Mouse (Mus musculus) liver, postnatal 0 days (tissue): ENCODE results near the gene Cpsf2. TPM values are rescaled to one million over a fixed set of nuclear protein-coding genes. Genes with fewer than 3 reads are reported as not detected.
A peak's percentile ranks its signal among the peaks of the same experiment; 100 is the strongest.

Source experiments
- ATAC-seq: fragments of 200-750 bp; cut with Nextera tagmentation; 2 replicates; pipeline ENCODE4 v1.8.0; 2017; ENCODE audit warnings: mild to moderate bottlenecking, moderate library complexity
- DNase-seq: peaks from one replicate; pipeline ENCODE4 v3.0.0-alpha.2; 2016
- H3K27ac ChIP-seq: fragments of 300-500 bp; sonication (generic); 2 replicates; pipeline ENCODE4 v1.5.1; 2014; ENCODE audit warnings: antibody characterized with exemption, moderate library complexity, mild to moderate bottlenecking, low read depth
- H3K27me3 ChIP-seq: fragments of 300-500 bp; sonication (generic); 2 replicates; pipeline ENCODE4 v1.6.1; 2014; ENCODE audit warnings: low read length, control low read depth, mixed read lengths; ENCODE audit not compliant: insufficient read depth
- H3K36me3 ChIP-seq: fragments of 300-500 bp; sonication (generic); replicated peaks from 2 replicates; pipeline ENCODE4 v1.6.1; 2014; ENCODE audit warnings: mild to moderate bottlenecking, control low read depth, low read length, moderate library complexity, mixed read lengths; ENCODE audit not compliant: insufficient read depth
- H3K4me1 ChIP-seq: fragments of 300-500 bp; sonication (generic); 2 replicates; pipeline ENCODE4 v1.6.1; 2014; ENCODE audit warnings: antibody characterized with exemption, mild to moderate bottlenecking, control low read depth; ENCODE audit not compliant: insufficient read depth
- H3K4me2 ChIP-seq: fragments of 300-500 bp; sonication (generic); 2 replicates; pipeline ENCODE4 v1.6.1; 2014; ENCODE audit warnings: low read depth, mild to moderate bottlenecking, low read length, moderate library complexity, mixed read lengths
- H3K4me3 ChIP-seq: fragments of 300-500 bp; sonication (generic); 2 replicates; pipeline ENCODE4 v1.5.1; 2014; ENCODE audit warnings: low read depth, low read length
- H3K9ac ChIP-seq: fragments of 300-500 bp; sonication (generic); replicated peaks from 2 replicates; pipeline ENCODE4 v1.6.1; 2014; ENCODE audit warnings: mild to moderate bottlenecking, moderate library complexity
- H3K9me3 ChIP-seq: fragments of 300-500 bp; sonication (generic); 2 replicates; pipeline ENCODE4 v1.6.1; 2016; ENCODE audit warnings: mild to moderate bottlenecking, control low read depth, low read length, mixed read lengths
- CTCF ChIP-seq: sonication (generic); IDR thresholded peaks from 2 replicates; pipeline ENCODE4 v1.5.1; 2016; ENCODE audit warnings: antibody characterized with exemption, low read depth
- EP300 ChIP-seq: IDR thresholded peaks from 2 replicates; pipeline ENCODE4 v1.6.1; 2016; ENCODE audit warnings: antibody characterized with exemption, low read depth, mild to moderate bottlenecking
- WGBS: fragments of 180-500 bp; shearing (Covaris S2); extraction: QIAGEN DNeasy Blood & Tissue Kit; methylation state at CpG from one replicate; pipeline ENCODE4 v1.1.7; 2014; ENCODE audit not compliant: insufficient replicate concordance; 5-methylcytosine and 5-hydroxymethylcytosine counted together
- polyA plus RNA-seq: library from polyadenylated mRNA; unstranded; fragments of >200 nt; fragmentation: Nextera tagmentation; extraction: Ambion mirVana; gene quantifications from 2 replicates; pipeline ENCODE4 v1.2.1, GENCODE M21; 2015

The Cpsf2 gene
- polyA plus RNA-seq, 1 experiment from 2014 or later, result 12.0 TPM

- 78% methylated on average over 6 of the region's 6 CpGs for WGBS
- H3K9ac ChIP-seq, result no peak overlapping the region
- H3K27me3 ChIP-seq, result no peaks in the 10 kb centered on the region
- no peak for TF ChIP-seq EP300
- no peak for TF ChIP-seq CTCF
- H3K27ac ChIP-seq, result no peak overlapping the region
- no peaks in the 10 kb centered on the region for H3K4me1 ChIP-seq
- H3K9me3 ChIP-seq, result no peaks in the 10 kb centered on the region
- DNase-seq, result no peak
- peaks cover 86% of the 10 kb centered on the region for H3K36me3 ChIP-seq
- no peak overlapping the region for H3K4me3 ChIP-seq
- ATAC-seq, result no peak
- no peak overlapping the region for H3K4me2 ChIP-seq
Observed at GRCm38 (mm10) chr12:101987659-101988058, 11.9 kb downstream of the Cpsf2 start.

DNA sequence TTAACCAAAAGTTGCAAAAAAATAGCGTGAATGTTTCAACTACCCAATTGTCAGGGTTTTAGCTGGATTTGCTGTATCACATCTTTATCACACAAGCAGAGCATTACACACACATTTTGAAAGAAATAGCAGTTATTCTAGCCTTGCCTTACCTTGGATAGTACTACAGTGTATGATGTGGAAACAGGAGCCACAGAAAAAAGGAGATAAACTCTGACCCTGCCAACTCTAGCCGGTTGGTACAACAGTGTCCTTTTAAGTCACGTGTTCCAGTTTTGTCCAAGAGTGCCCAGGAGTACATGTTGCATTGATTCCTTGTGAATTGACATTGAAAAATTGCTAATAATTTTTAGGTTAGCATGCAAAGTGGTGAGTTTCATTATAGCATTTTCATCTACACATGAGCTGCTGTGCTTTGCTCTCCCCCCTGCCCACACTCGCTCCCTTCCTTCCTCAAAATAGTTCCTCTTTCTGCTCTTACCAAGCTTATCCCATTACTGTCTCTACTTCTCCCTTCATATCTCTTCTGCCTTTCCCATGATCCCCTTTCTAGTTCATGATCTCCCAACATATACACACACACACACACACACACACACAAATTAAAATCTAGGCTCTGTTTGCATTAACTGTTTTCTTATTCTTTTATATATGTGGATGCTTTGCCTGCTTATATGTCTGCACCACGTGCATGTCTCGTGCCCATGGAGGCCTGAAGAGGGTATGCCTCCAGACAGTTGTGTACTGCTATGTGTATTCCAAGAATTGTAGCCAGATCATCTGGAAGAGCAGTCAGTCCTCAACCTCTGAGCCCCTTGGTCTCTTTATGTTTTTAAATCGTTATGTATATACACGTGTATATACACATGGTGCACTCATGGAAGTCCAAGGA, 19.0 kb downstream of the Cpsf2 start:
- no peaks in the 10 kb centered on the region for H3K9me3 ChIP-seq
- no peaks in the 10 kb centered on the region for H3K4me1 ChIP-seq
- H3K4me3 ChIP-seq, result no peak overlapping the region
- 65% methylated on average over 8 of the region's 8 CpGs for WGBS
- 0 out of 2 replicates have a peak overlapping the region, but pooled peaks have one; percentile 8 for H3K27ac ChIP-seq
- peaks cover 80% of the 10 kb centered on the region for H3K36me3 ChIP-seq
- no peak for DNase-seq
- H3K4me2 ChIP-seq, result no peak overlapping the region
- H3K27me3 ChIP-seq, result no peaks in the 10 kb centered on the region
- H3K9ac ChIP-seq, result no peak overlapping the region
- ATAC-seq, result no peak
- TF ChIP-seq CTCF, result no peak
- no peak for TF ChIP-seq EP300

DNA sequence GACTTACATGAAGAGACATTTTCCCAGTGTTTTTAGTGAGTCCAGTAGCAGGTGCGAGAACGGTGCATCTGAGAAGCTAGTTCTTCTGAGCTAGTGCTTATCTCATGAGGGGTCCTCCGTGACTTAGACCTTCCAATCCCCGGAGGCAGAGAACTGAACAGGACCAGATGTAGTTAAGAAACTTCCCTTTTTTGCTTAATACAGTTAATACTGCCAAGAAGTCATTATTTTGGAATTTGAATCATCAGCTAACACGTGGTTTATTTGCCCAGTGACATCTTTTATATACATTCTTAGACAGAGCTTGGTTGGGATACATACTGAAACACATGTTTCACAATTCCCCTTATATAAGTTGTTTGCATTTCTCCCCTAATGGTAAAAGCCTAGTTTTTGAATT, 23.1 kb downstream of the Cpsf2 start:
- H3K4me1 ChIP-seq, result no peaks in the 10 kb centered on the region
- H3K27ac ChIP-seq, result no peak overlapping the region
- H3K36me3 ChIP-seq, result peaks cover 82% of the 10 kb centered on the region
- TF ChIP-seq CTCF (no peak), EP300 (no peak)
- no peak overlapping the region for H3K4me3 ChIP-seq
- no peak overlapping the region for H3K4me2 ChIP-seq
- 72% methylated on average over 5 of the region's 5 CpGs for WGBS
- DNase-seq (no peak), ATAC-seq (no peak)
- H3K27me3 ChIP-seq, result no peaks in the 10 kb centered on the region
- no peaks in the 10 kb centered on the region for H3K9me3 ChIP-seq
- no peak overlapping the region for H3K9ac ChIP-seq

- Histone ChIP-seq H3K9me3 (no peaks in the 10 kb centered on the region), H3K9ac (no peak overlapping the region), H3K4me2 (no peak overlapping the region), H3K27me3 (no peaks in the 10 kb centered on the region), H3K4me3 (no peak overlapping the region), H3K36me3 (peaks cover 88% of the 10 kb centered on the region), H3K27ac (no peak overlapping the region), H3K4me1 (no peaks in the 10 kb centered on the region)
- ATAC-seq, result no peak
- 88% methylated on average over 11 of the region's 11 CpGs for WGBS
- DNase-seq, result no peak
- TF ChIP-seq CTCF, result no peak
- no peak for TF ChIP-seq EP300
Observed at GRCm38 (mm10) chr12:102000785-102001184, 25.0 kb downstream of the Cpsf2 start.

DNA sequence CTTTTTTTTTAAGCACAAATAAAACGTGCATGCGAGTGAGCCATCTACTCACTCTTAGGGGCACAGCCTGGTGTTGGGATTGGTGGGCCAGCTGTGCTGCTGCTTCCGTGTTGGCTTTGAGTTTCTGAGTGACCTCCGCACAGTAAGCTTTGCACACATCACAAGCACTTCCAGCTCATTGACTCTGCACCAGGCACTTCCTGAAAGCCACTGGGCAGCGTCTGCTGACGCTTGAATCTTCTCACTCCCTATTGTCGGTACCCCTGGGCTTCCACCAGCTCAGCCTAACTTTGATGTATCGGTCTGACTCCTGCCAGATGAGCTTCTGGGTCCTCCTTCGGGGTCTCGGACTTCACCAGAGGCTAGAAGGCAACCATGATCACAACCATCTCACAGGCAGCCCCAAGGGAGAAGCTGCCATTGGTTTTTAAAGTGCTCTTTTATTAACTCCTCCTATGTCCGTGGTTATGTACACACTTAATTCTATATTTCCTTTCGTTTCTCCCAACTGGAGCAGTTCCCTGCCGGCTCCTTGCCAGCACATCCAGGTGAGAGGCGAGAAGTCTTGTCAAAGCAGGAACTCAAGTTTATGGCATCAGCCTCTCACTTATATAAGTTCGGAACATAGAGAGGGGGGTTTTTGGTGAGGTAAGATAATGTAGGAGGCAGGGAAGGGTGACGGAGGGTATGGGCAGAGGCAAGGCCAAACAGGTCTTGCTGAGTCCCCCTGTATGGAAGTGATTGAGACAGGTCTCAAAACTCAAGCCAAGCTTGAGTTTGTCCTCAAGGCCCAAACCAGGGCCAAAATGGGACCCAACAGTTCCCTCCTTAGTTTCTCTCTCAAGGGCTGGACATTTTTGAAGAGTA, 32.6 kb downstream of the Cpsf2 start:
- no peak for DNase-seq
- TF ChIP-seq EP300 (no peak), CTCF (no peak)
- Histone ChIP-seq H3K4me1 (no peaks in the 10 kb centered on the region), H3K9me3 (no peaks in the 10 kb centered on the region), H3K27ac (no peak overlapping the region), H3K36me3 (peaks cover 24% of the 10 kb centered on the region), H3K4me3 (no peak overlapping the region), H3K4me2 (no peak overlapping the region), H3K9ac (no peak overlapping the region), H3K27me3 (no peaks in the 10 kb centered on the region)
- 81% methylated on average over 16 of the region's 16 CpGs for WGBS
- no peak for ATAC-seq

DNA sequence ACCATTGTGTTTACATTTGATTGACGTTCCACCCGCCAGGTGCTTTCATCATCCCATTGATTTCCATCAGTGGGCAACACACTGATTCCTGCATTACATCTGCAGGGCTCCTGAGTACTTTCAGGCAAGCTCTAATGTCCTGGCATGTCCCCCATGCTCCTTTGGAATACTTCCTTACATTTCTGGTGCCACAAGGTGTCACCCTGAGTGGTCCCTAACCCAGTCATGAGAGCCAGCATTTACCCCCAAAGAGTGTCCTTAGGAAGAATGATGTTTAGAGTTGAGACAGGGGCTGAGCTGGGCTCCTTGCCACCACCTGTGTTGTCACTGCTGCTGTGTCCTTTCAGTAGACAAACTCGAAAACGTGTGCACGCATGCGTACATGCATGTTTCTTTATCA, 33.8 kb downstream of the Cpsf2 start:
- ATAC-seq, result peak; percentile 50
- no peak overlapping the region for H3K4me2 ChIP-seq
- 76% methylated on average over 6 of the region's 6 CpGs for WGBS

More for the DNA sequence above, 33.8 kb downstream of the Cpsf2 start:
- no peaks in the 10 kb centered on the region for H3K27me3 ChIP-seq
- H3K9ac ChIP-seq, result no peak overlapping the region
- peaks cover 12% of the 10 kb centered on the region; the same call in 1 of the 2 replicates for H3K36me3 ChIP-seq
- H3K4me3 ChIP-seq, result no peak overlapping the region
- no peak for TF ChIP-seq CTCF
- no peak for TF ChIP-seq EP300
- no peak overlapping the region for H3K27ac ChIP-seq
- no peaks in the 10 kb centered on the region for H3K9me3 ChIP-seq
- DNase-seq, result no peak
- no peaks in the 10 kb centered on the region for H3K4me1 ChIP-seq
